Mouse (Mus musculus): ENCODE measurements at regions not wholly inside any gene's neighbourhood (a gene's known extent, or its start where the extent isn't known, plus 50 kb on each side); places are given as distances from the start of the nearest gene placed in this dataset.

- Histone ChIP-seq H3K4me2 (ENCODE audit: low read length) (no peak overlapping the region), H3K4me3 (ENCODE audit: control insufficient read depth in 1 of 2, insufficient read depth in 1 of 2, low read depth in 1 of 2, low read length in 2 of 2) (no peak overlapping the region), H3K9ac (ENCODE audit: low read length) (no peak overlapping the region), H3K4me1 (ENCODE audit: control insufficient read depth in 2 of 2, insufficient read depth in 2 of 2, low read length in 2 of 2) (no peaks in the 10 kb centered on the region), H3K36me3 (ENCODE audit: control insufficient read depth, insufficient read depth, low read length) (no peaks in the 10 kb centered on the region), H3K27me3 (ENCODE audit: control insufficient read depth, insufficient read depth, low read length) (no peaks in the 10 kb centered on the region), H3K27ac (replicated peaks in 1 of 2; ENCODE audit: control insufficient read depth in 1 of 2, insufficient read depth in 1 of 2, low read depth in 2 of 2, low read length in 2 of 2) (no peak overlapping the region), H3K9me3 (ENCODE audit: control insufficient read depth, low read length) (peaks cover 49% of the 10 kb centered on the region)
- 60% methylated on average over 3 of the region's 3 CpGs for WGBS
- ATAC-seq (ENCODE audit: insufficient number of reproducible peaks, insufficient read depth, low FRiP score, low read depth) = 0 out of 2 replicates have a peak, but pooled peaks have one; percentile 19
Measured at GRCm38 (mm10) chr16:3231566-3231965, 359.3 kb upstream of the Olfr161 start.

GRCm38 (mm10) chr16:3232610-3233009 lies 358.2 kb upstream of the Olfr161 start:
- Histone ChIP-seq H3K27ac (replicated peaks in 1 of 2; ENCODE audit: control insufficient read depth in 1 of 2, insufficient read depth in 1 of 2, low read depth in 2 of 2, low read length in 2 of 2) (no peak overlapping the region), H3K9ac (ENCODE audit: low read length) (no peak overlapping the region), H3K9me3 (ENCODE audit: control insufficient read depth, low read length) (peaks cover 53% of the 10 kb centered on the region), H3K4me3 (ENCODE audit: control insufficient read depth in 1 of 2, insufficient read depth in 1 of 2, low read depth in 1 of 2, low read length in 2 of 2) (no peak overlapping the region), H3K4me1 (ENCODE audit: control insufficient read depth in 2 of 2, insufficient read depth in 2 of 2, low read length in 2 of 2) (no peaks in the 10 kb centered on the region), H3K4me2 (ENCODE audit: low read length) (no peak overlapping the region), H3K27me3 (ENCODE audit: control insufficient read depth, insufficient read depth, low read length) (no peaks in the 10 kb centered on the region), H3K36me3 (ENCODE audit: control insufficient read depth, insufficient read depth, low read length) (no peaks in the 10 kb centered on the region)
- 45% methylated on average over 2 of the region's 2 CpGs for WGBS
- no peak; the same call in 1 of the 2 replicates for ATAC-seq (ENCODE audit: insufficient number of reproducible peaks, insufficient read depth, low FRiP score, low read depth)

- peak; percentile 11; the same call in 1 of the 2 replicates for ATAC-seq (ENCODE audit: insufficient number of reproducible peaks, insufficient read depth, low FRiP score, low read depth)
- no peak overlapping the region for H3K9ac ChIP-seq (ENCODE audit: low read length)
- H3K36me3 ChIP-seq (ENCODE audit: control insufficient read depth, insufficient read depth, low read length) = no peaks in the 10 kb centered on the region
- no peak overlapping the region for H3K4me2 ChIP-seq (ENCODE audit: low read length)
- H3K27ac ChIP-seq (replicated peaks in 1 of 2; ENCODE audit: control insufficient read depth in 1 of 2, insufficient read depth in 1 of 2, low read depth in 2 of 2, low read length in 2 of 2) = no peak overlapping the region
- peaks cover 62% of the 10 kb centered on the region for H3K9me3 ChIP-seq (ENCODE audit: control insufficient read depth, low read length)
- WGBS = 36% methylated on average over 2 of the region's 2 CpGs
- H3K27me3 ChIP-seq (ENCODE audit: control insufficient read depth, insufficient read depth, low read length) = no peaks in the 10 kb centered on the region
- H3K4me1 ChIP-seq (ENCODE audit: control insufficient read depth in 2 of 2, insufficient read depth in 2 of 2, low read length in 2 of 2) = no peaks in the 10 kb centered on the region
- no peak overlapping the region for H3K4me3 ChIP-seq (ENCODE audit: control insufficient read depth in 1 of 2, insufficient read depth in 1 of 2, low read depth in 1 of 2, low read length in 2 of 2)
Measured at GRCm38 (mm10) chr16:3234063-3234462, 356.8 kb upstream of the Olfr161 start.

- 59% methylated on average over 5 of the region's 5 CpGs for WGBS
- Histone ChIP-seq H3K4me1 (ENCODE audit: control insufficient read depth in 2 of 2, insufficient read depth in 2 of 2, low read length in 2 of 2) (no peaks in the 10 kb centered on the region), H3K9me3 (ENCODE audit: control insufficient read depth, low read length) (peaks cover 56% of the 10 kb centered on the region), H3K4me2 (ENCODE audit: low read length) (no peak overlapping the region), H3K36me3 (ENCODE audit: control insufficient read depth, insufficient read depth, low read length) (no peaks in the 10 kb centered on the region), H3K9ac (ENCODE audit: low read length) (no peak overlapping the region), H3K4me3 (ENCODE audit: control insufficient read depth in 1 of 2, insufficient read depth in 1 of 2, low read depth in 1 of 2, low read length in 2 of 2) (no peak overlapping the region), H3K27me3 (ENCODE audit: control insufficient read depth, insufficient read depth, low read length) (no peaks in the 10 kb centered on the region), H3K27ac (replicated peaks in 1 of 2; ENCODE audit: control insufficient read depth in 1 of 2, insufficient read depth in 1 of 2, low read depth in 2 of 2, low read length in 2 of 2) (no peak overlapping the region)
- ATAC-seq (ENCODE audit: insufficient number of reproducible peaks, insufficient read depth, low FRiP score, low read depth) = peak; percentile 27
Measured at GRCm38 (mm10) chr16:3240982-3241719, 349.7 kb upstream of the Olfr161 start.

GRCm38 (mm10) chr16:3241939-3242338 lies 348.9 kb upstream of the Olfr161 start:
- H3K27ac ChIP-seq (replicated peaks in 1 of 2; ENCODE audit: control insufficient read depth in 1 of 2, insufficient read depth in 1 of 2, low read depth in 2 of 2, low read length in 2 of 2) = no peak overlapping the region
- no peaks in the 10 kb centered on the region for H3K27me3 ChIP-seq (ENCODE audit: control insufficient read depth, insufficient read depth, low read length)
- H3K4me3 ChIP-seq (ENCODE audit: control insufficient read depth in 1 of 2, insufficient read depth in 1 of 2, low read depth in 1 of 2, low read length in 2 of 2) = no peak overlapping the region
- H3K4me2 ChIP-seq (ENCODE audit: low read length) = no peak overlapping the region
- no peak for ATAC-seq (ENCODE audit: insufficient number of reproducible peaks, insufficient read depth, low FRiP score, low read depth)
- no peak overlapping the region for H3K9ac ChIP-seq (ENCODE audit: low read length)
- no peaks in the 10 kb centered on the region for H3K36me3 ChIP-seq (ENCODE audit: control insufficient read depth, insufficient read depth, low read length)
- H3K9me3 ChIP-seq (ENCODE audit: control insufficient read depth, low read length) = peaks cover 52% of the 10 kb centered on the region
- H3K4me1 ChIP-seq (ENCODE audit: control insufficient read depth in 2 of 2, insufficient read depth in 2 of 2, low read length in 2 of 2) = no peaks in the 10 kb centered on the region
- WGBS = 48% methylated on average over 1 of the region's 1 CpGs

- Histone ChIP-seq H3K9me3 (ENCODE audit: control insufficient read depth, low read length) (peaks cover 31% of the 10 kb centered on the region), H3K27ac (replicated peaks in 1 of 2; ENCODE audit: control insufficient read depth in 1 of 2, insufficient read depth in 1 of 2, low read depth in 2 of 2, low read length in 2 of 2) (no peak overlapping the region), H3K4me1 (ENCODE audit: control insufficient read depth in 2 of 2, insufficient read depth in 2 of 2, low read length in 2 of 2) (no peaks in the 10 kb centered on the region), H3K27me3 (ENCODE audit: control insufficient read depth, insufficient read depth, low read length) (no peaks in the 10 kb centered on the region), H3K36me3 (ENCODE audit: control insufficient read depth, insufficient read depth, low read length) (no peaks in the 10 kb centered on the region), H3K4me2 (ENCODE audit: low read length) (no peak overlapping the region), H3K9ac (ENCODE audit: low read length) (no peak overlapping the region), H3K4me3 (ENCODE audit: control insufficient read depth in 1 of 2, insufficient read depth in 1 of 2, low read depth in 1 of 2, low read length in 2 of 2) (no peak overlapping the region)
- ATAC-seq (ENCODE audit: insufficient number of reproducible peaks, insufficient read depth, low FRiP score, low read depth) = peak; percentile 29; the same call in 1 of the 2 replicates
Measured at GRCm38 (mm10) chr16:3246422-3246821, 344.4 kb upstream of the Olfr161 start.

GRCm38 (mm10) chr16:3247006-3247754 lies 343.7 kb upstream of the Olfr161 start:
- H3K36me3 ChIP-seq (ENCODE audit: control insufficient read depth, insufficient read depth, low read length) = no peaks in the 10 kb centered on the region
- H3K4me2 ChIP-seq (ENCODE audit: low read length) = no peak overlapping the region
- no peaks in the 10 kb centered on the region for H3K27me3 ChIP-seq (ENCODE audit: control insufficient read depth, insufficient read depth, low read length)
- H3K4me3 ChIP-seq (ENCODE audit: control insufficient read depth in 1 of 2, insufficient read depth in 1 of 2, low read depth in 1 of 2, low read length in 2 of 2) = no peak overlapping the region
- peaks cover 24% of the 10 kb centered on the region for H3K9me3 ChIP-seq (ENCODE audit: control insufficient read depth, low read length)
- H3K9ac ChIP-seq (ENCODE audit: low read length) = no peak overlapping the region
- no peak; the same call in 1 of the 2 replicates for ATAC-seq (ENCODE audit: insufficient number of reproducible peaks, insufficient read depth, low FRiP score, low read depth)
- 35% methylated on average over 2 of the region's 2 CpGs for WGBS
- H3K4me1 ChIP-seq (ENCODE audit: control insufficient read depth in 2 of 2, insufficient read depth in 2 of 2, low read length in 2 of 2) = no peaks in the 10 kb centered on the region
- H3K27ac ChIP-seq (replicated peaks in 1 of 2; ENCODE audit: control insufficient read depth in 1 of 2, insufficient read depth in 1 of 2, low read depth in 2 of 2, low read length in 2 of 2) = no peak overlapping the region

Data from heart, embryonic 14.5 days (tissue).